Mouse (Mus musculus) heart, postnatal 0 days (tissue): Measurements from ENCODE around the gene Pola2. TPM values are rescaled to one million over a fixed set of nuclear protein-coding genes. Genes with fewer than 3 reads are reported as not detected.
A peak's percentile ranks its signal among the peaks of the same experiment; 100 is the strongest.

ENCODE experiments used
- ATAC-seq: fragments of 200-750 bp; cut with Nextera tagmentation; 2 replicates; pipeline ENCODE4 v1.8.0; 2017; ENCODE audit warnings: low read depth, moderate number of reproducible peaks, moderate library complexity; ENCODE audit not compliant: insufficient read depth
- DNase-seq: peaks from one replicate; pipeline ENCODE4 v3.0.0-alpha.2; 2016; ENCODE audit warnings: low spot score
- H3K27ac ChIP-seq: fragments of 300-500 bp; sonication (generic); 2 replicates; pipeline ENCODE4 v1.5.1; 2014; ENCODE audit warnings: low read depth, mild to moderate bottlenecking
- H3K27me3 ChIP-seq: fragments of 300-500 bp; sonication (generic); 2 replicates; pipeline ENCODE4 v1.6.1; 2014; ENCODE audit warnings: low read length, mixed read lengths; ENCODE audit not compliant: control insufficient read depth, insufficient read depth
- H3K36me3 ChIP-seq: fragments of 300-500 bp; sonication (generic); replicated peaks from 2 replicates; pipeline ENCODE4 v1.6.1; 2014; ENCODE audit warnings: low read length, mixed read lengths; ENCODE audit not compliant: control insufficient read depth, insufficient read depth
- H3K4me1 ChIP-seq: fragments of 300-500 bp; sonication (generic); 2 replicates; pipeline ENCODE4 v1.6.1; 2014; ENCODE audit warnings: antibody characterized with exemption; ENCODE audit not compliant: control insufficient read depth, insufficient read depth
- H3K4me2 ChIP-seq: fragments of 300-500 bp; sonication (generic); 2 replicates; pipeline ENCODE4 v1.6.1; 2014; ENCODE audit warnings: low read depth, mild to moderate bottlenecking, low read length, moderate library complexity
- H3K4me3 ChIP-seq: fragments of 300-500 bp; sonication (generic); 2 replicates; pipeline ENCODE4 v1.5.1; 2014; ENCODE audit warnings: low read depth, low read length
- H3K9ac ChIP-seq: fragments of 300-500 bp; sonication (generic); replicated peaks from 2 replicates; pipeline ENCODE4 v1.6.1; 2014; ENCODE audit warnings: low read depth, low read length, mixed read lengths
- H3K9me3 ChIP-seq: fragments of 300-500 bp; sonication (generic); replicated peaks from 2 replicates; pipeline ENCODE4 v1.6.1; 2016; ENCODE audit warnings: low read length; ENCODE audit not compliant: control insufficient read depth
- CTCF ChIP-seq: IDR thresholded peaks from 2 replicates; pipeline ENCODE4 v1.5.1; 2016; ENCODE audit warnings: antibody characterized with exemption, control low read depth, low read depth
- EP300 ChIP-seq: IDR thresholded peaks from 2 replicates; pipeline ENCODE4 v1.6.1; 2016; ENCODE audit warnings: antibody characterized with exemption, low read depth
- WGBS: fragments of 180-500 bp; shearing (Covaris S2); extraction: QIAGEN DNeasy Blood & Tissue Kit; methylation state at CpG from one replicate; pipeline ENCODE4 v1.1.7; 2014; 5-methylcytosine and 5-hydroxymethylcytosine counted together
- polyA plus RNA-seq: library from polyadenylated mRNA; unstranded; fragments of >200 nt; fragmentation: Nextera tagmentation; extraction: Ambion mirVana; gene quantifications from 2 replicates; pipeline ENCODE4 v1.2.1, GENCODE M21; 2015
- total RNA-seq: library from RNA; depleted of rRNA; stranded (reverse); fragments of >200 nt; gene quantifications from 2 replicates; pipeline ENCODE4 v1.2.3, GENCODE M21; 2014; ENCODE audit warnings: low replicate concordance

The Pola2 gene
- total and polyA plus RNA-seq, 2 experiments from 2014 or later: 34.1 to 44.7 TPM

GRCm38 (mm10) chr19:5928104-5928503 is 35.9 kb downstream of the Pola2 start:
- no peak for ATAC-seq
- H3K4me1 ChIP-seq: peaks cover 9% of the 10 kb centered on the region; the same call in 1 of the 2 replicates
- DNase-seq: no peak
- TF ChIP-seq CTCF (no peak), EP300 (no peak)
- no peak overlapping the region for H3K27ac ChIP-seq
- no peak overlapping the region for H3K4me2 ChIP-seq
- H3K9me3 ChIP-seq: no peaks in the 10 kb centered on the region
- no peak overlapping the region for H3K4me3 ChIP-seq
- no peaks in the 10 kb centered on the region for H3K27me3 ChIP-seq
- WGBS: 70% methylated on average over 6 of the region's 6 CpGs
- H3K9ac ChIP-seq: no peak overlapping the region
- no peaks in the 10 kb centered on the region for H3K36me3 ChIP-seq

DNA sequence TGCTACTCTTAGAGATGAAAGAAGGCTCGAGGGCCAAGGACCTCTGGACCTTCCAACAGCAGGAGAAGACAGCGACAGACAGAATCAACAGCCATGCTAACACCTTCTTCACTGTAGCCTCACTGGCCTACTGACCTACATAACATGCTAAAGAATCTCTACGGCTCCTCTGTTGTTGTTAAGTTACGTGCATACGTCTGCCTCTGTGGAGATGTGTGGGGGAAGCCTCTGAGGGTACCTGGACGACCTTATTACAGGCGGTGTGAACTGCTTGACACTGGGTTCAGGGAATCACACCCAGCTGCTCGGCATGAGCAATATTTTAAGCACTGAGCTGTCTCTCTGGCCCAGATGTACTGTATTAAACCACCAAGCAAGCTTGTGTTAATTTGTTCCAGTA is 36.5 kb downstream of the Pola2 start:
- 83% methylated on average over 8 of the region's 8 CpGs for WGBS
- H3K27me3 ChIP-seq: no peaks in the 10 kb centered on the region
- no peak for DNase-seq
- no peak overlapping the region; the same call in 1 of the 2 replicates for H3K27ac ChIP-seq
- no peak for ATAC-seq
- peaks cover 9% of the 10 kb centered on the region; the same call in 1 of the 2 replicates for H3K4me1 ChIP-seq
- no peak overlapping the region for H3K4me2 ChIP-seq
- H3K9ac ChIP-seq: no peak overlapping the region
- H3K4me3 ChIP-seq: no peak overlapping the region
- no peaks in the 10 kb centered on the region for H3K9me3 ChIP-seq
- TF ChIP-seq EP300 (no peak), CTCF (no peak)
- no peaks in the 10 kb centered on the region for H3K36me3 ChIP-seq

DNA sequence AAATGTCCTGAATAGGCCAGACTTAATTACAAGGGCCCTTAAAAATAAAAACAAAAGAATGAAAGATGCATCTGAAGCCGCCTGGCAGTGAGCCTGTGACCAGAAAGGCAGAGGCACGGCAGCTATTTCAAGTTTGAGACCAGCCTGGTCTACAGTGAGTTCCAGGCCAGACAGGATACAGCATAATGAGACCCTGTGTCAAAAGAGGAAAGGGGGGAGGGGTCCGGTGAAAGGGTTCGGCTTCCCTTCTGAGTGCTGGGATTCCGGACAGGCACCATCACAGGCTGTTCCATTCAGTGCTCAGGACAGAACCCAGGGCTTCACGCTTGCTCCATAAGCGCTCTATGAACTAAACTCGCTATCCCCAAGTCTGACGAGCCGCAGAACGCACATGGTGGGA is 37.0 kb downstream of the Pola2 start:
- DNase-seq: no peak
- H3K4me3 ChIP-seq: no peak overlapping the region
- ATAC-seq: no peak
- H3K4me1 ChIP-seq: peaks cover 9% of the 10 kb centered on the region; the same call in 1 of the 2 replicates
- H3K9me3 ChIP-seq: no peaks in the 10 kb centered on the region
- no peak overlapping the region for H3K9ac ChIP-seq
- H3K27ac ChIP-seq: no peak overlapping the region; the same call in 1 of the 2 replicates
- H3K4me2 ChIP-seq: no peak overlapping the region
- no peaks in the 10 kb centered on the region for H3K27me3 ChIP-seq
- TF ChIP-seq EP300 (no peak), CTCF (no peak)
- H3K36me3 ChIP-seq: no peaks in the 10 kb centered on the region
- WGBS: 73% methylated on average over 11 of the region's 11 CpGs

DNA sequence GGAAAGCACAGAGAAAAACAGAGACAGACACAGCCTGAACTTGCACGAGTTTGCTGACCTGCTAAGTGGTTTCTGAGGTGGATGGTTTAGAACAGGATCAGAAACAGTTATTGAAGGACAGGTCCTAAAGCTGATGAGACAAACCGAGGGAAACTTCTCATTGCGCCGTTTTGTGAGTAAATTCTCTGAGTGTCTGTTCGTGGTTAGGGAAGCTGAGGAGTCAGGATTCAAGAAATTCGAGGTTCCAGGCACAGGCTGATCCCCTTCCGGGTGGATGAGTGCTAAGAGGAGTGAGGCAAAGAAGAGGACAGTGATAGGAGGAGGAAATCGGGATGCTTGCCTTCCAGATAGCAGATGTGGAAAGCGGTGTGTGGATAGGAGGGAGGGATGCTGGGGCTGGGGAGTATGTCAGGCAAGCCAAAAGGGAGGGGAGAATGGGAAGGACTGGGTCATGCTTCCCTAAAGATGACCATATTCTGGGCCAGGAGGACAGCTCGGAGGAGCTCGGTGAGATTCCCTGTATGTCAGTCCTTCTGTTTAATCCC is 38.6 kb downstream of the Pola2 start:
- peak overlapping the region; percentile 60 for H3K4me3 ChIP-seq
- no peaks in the 10 kb centered on the region for H3K9me3 ChIP-seq
- H3K4me1 ChIP-seq: peaks cover 13% of the 10 kb centered on the region; the same call in 1 of the 2 replicates
- H3K4me2 ChIP-seq: peak overlapping the region; percentile 87
- H3K9ac ChIP-seq: peak overlapping the region; percentile 55; the same call in 1 of the 2 replicates
- H3K27me3 ChIP-seq: no peaks in the 10 kb centered on the region
- H3K27ac ChIP-seq: peak overlapping the region; percentile 89
- ATAC-seq (no peak), DNase-seq (no peak)
- TF ChIP-seq EP300: no peak
- H3K36me3 ChIP-seq: no peaks in the 10 kb centered on the region
- 19% methylated on average over 11 of the region's 11 CpGs for WGBS

DNA sequence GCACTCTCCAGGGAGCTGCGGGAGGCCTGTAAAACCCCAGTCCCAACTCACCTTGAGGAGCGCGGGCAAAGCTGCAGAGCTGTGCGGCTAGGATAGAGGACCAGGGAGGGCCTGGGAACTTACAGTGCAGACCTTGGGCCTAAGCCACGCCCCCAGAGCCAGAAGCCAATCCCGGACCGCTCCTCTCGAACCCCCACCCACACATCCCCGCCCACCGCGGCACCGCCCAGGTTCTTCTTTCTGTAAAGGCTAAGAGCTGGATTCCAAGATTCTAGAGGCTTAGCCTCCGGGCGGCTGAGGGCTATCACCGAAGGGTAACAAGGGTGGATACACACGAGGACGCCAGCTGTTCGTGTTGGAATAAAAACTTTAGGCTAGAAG is 39.3 kb downstream of the Pola2 start, which contains the start of gene Cdc42ep2:
Cdc42ep2 (minus strand) TSS at position 104 of the 381 bp plus-strand sequence.
- Histone ChIP-seq H3K27me3 (no peaks in the 10 kb centered on the region), H3K4me3 (peak within 1 kb of the TSS; percentile 60), H3K9me3 (no peaks in the 10 kb centered on the region), H3K4me2 (peak within 1 kb of the TSS; percentile 87), H3K36me3 (no peaks in the 10 kb centered on the region), H3K27ac (peak within 1 kb of the TSS; percentile 89), H3K4me1 (peaks cover 13% of the 10 kb centered on the region; the same call in 1 of the 2 replicates), H3K9ac (peak within 1 kb of the TSS; percentile 55)
- ATAC-seq (peak; percentile 88), DNase-seq (peak; percentile 96)
- no peak for TF ChIP-seq CTCF
- no peak for TF ChIP-seq EP300
- under 1% methylated on average over 18 of the region's 18 CpGs for WGBS
